Mouse (Mus musculus): ENCODE results near the gene Cmah. TPM values are rescaled to one million over a fixed set of nuclear protein-coding genes. Genes with fewer than 3 reads are reported as not detected.
"Not testable (repeated sequence)": the region's sequence is repeated elsewhere in the genome, so short reads cannot be mapped to it uniquely, and the experiment has no call there.

Gene Cmah
- total RNA-seq, 2 experiments from 2014 or later: 0.13 to 0.22 TPM

DNA sequence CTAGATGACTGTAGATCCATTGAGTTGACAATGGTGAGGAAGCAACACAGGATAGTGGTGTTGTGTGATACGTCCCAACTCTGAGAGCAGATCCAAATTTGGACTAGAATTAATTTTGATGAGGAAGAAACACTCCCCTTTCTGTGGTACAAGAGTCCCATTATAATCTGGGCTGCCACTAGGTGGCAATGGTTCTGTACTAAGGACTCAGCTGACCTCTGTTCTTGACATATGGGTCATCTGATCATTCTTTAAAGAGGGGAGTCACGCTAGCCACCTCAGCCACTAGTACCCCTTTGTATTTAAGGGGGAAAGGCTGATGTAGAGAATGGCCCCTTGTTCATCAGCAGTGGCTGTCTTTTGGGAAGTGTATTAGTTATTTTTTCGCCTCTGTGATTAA lies 10.7 kb downstream of the Cmah start:
- intact Hi-C loops (cut with DNase I): loop anchor here (5.0 kb wide), 1 partner anchor 349 kb away; no protein-coding TSS in a partner anchor
- DNase-seq (ENCODE audit: extremely low spot score in 1 of 2, low spot score in 2 of 2): no peak

DNA sequence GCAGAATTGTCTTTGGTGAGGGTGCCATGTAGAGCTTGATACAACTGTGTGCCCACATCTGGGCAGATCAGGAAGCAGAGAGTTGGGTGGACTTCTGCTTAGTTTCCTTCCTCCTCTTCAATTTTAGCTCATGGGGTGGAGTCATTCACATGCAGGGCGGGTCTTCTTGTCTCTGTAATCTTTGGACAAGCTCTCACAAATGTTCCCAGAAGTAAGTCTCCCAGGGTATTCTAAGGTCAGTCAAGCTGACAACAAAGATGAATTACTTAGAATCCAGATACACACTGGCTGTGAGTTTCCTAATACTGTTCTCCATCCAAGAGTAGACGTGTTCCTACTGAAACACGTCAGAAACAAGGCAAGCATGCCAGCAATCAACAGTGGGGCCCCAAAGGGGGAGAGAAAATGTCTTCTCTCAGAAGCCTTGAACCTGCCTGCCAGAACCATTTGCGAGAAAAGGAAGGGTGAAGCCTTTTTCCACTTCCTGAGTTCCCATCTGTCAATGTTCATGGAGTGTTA lies 11.2 kb downstream of the Cmah start:
- intact Hi-C loops (cut with DNase I): loop anchor here (5.0 kb wide), 1 partner anchor 349 kb away; no protein-coding TSS in a partner anchor
- no peak for DNase-seq (ENCODE audit: extremely low spot score in 1 of 2, low spot score in 2 of 2)

DNA sequence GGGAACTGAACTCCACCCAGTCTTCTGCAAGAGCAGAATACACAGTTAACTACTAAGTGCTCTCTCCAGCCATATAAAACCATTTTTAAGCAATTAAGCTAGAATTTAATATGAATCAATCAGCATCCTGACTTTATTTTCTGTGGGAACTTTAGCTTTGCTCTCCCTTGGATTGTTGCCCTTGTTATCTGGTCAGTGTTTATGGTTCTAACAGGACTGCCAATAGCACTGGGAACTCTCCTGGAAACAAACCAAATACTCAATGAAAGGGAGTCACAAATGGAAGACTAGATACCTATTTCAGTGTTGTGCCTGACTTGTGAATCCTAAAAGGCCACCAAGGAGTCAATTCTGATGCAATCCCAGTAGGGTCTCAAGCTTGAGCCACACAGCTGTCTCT lies 12.7 kb downstream of the Cmah start:
- no peak for DNase-seq (ENCODE audit: extremely low spot score in 1 of 2, low spot score in 2 of 2)
- intact Hi-C loops (cut with DNase I): loop anchor here (5.0 kb wide), 1 partner anchor 347 kb away; no protein-coding TSS in a partner anchor

DNA sequence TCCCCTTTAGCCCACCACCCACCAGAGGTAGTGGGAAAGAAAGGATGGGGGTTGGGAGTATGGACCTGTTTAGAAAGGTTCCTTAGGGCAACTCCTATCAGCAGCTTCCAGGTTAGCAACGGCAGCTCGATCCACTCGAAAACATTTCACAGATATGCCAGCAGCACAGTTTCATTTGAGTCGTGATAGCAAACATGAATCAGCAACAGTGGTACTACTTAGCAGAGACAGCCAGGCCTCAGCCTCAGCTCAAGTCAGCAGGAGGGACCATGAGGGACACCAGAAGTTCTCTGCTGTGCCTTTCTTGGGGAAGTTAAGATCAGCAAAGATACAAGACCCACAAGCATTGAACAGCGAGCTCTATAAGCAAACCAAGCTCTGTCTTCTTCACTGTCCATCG lies 13.3 kb downstream of the Cmah start:
- intact Hi-C loops (cut with DNase I): no loop called here
- DNase-seq (ENCODE audit: extremely low spot score in 1 of 2, low spot score in 2 of 2): no peak

DNA sequence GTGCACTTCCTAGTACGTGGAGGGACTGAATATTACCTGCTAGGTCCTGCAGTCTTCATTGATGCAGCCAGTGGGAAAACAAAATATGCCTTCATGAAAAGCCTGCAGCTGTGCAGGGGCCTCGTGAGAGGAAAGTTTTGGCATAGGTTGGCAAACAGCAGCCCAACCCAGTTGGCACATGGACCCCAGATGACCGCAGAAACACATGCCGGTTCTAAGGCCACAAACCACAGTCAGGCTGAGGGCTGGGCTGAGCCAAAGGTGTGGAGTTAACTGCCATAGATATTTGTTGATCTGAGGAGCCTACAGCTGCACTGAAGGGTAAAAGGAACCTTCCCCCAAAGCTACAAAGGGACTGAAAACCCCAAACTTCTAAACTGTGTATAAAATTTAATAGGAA lies 14.9 kb downstream of the Cmah start:
- DNase-seq (ENCODE audit: extremely low spot score in 1 of 2, low spot score in 2 of 2): no peak
- intact Hi-C loops (cut with DNase I): no loop called here

DNA sequence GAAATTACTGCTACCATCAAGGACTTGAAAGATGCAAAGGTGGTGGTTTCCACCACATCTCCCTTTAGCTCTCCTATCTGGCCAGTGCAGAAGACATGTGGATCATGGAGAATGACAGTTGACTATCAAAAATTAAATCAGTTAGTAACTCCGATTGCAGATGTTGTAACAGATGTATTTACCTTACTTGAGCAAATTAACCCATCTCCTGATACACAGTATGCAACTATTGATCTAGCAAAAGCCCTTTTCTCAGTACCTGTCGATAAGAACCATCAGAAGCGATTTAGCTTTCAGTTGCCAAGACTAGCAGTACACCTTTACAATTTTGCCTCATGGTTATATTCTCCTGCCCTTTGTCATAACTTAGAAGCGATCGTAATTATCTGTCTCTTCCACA lies 25.8 kb downstream of the Cmah start:
- intact Hi-C loops (cut with DNase I): no loop called here
- no peak for DNase-seq (ENCODE audit: extremely low spot score in 1 of 2, low spot score in 2 of 2)

DNA sequence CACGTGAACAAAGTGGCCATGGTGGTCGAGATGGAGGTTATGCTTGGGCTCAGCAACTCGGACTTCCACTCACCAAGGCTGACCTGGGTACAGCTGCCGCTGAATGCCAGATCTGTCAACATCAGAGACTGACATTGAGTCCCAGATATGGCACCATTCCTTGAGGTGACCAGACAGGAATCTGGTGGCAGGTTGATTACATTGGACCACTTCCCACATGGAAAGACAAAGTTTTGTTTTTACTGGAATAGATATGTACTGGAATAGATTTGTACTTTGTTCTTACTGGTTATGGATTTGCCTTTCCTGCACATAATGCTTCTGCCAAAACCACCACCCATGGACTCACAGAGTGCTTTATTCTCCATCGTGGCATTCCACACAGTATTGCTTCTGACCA lies 27.5 kb downstream of the Cmah start:
- DNase-seq (ENCODE audit: extremely low spot score in 1 of 2, low spot score in 2 of 2): no peak
- intact Hi-C loops (cut with DNase I): no loop called here

DNA sequence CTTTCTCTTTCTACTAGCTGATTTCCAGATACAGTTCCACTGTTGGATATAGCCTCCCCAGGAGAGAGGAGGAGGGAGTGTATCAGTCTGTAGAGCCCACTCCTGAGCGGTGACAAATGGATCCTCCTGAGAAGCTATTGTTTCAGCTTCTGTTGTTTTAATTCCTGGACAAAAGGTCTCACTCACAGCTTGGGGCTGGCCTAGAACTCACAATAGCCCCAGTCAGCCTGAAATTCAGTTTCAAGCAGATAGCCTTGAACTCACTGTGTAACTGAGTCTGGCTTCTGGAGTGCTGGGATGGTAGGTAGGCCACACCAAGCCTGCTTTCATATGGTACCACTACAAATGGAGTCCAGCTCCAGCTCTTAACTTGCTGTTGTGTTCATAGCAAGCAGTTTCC lies 32.0 kb downstream of the Cmah start:
- intact Hi-C loops (cut with DNase I): no loop called here
- no peak for DNase-seq (ENCODE audit: extremely low spot score in 1 of 2, low spot score in 2 of 2)

DNA sequence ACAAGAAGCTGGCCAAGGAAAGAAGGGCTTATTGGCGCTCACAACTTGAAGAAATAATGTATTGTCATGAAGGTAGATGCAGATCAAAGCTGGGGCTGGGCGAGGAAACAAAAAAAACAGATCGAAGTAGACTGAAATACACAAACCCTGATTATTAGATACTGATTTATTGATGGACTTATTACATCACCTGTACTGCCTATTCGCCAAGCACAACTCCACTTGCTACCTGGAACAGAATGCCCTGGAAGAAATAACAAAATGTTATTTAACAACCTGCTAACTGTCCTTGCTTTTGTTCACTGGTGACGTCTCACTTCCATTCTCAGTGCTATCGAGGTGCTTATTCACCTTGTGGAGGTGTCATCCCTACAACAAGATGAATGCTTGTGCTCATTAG lies 38.0 kb downstream of the Cmah start:
- intact Hi-C loops (cut with DNase I): no loop called here
- DNase-seq (ENCODE audit: extremely low spot score in 1 of 2, low spot score in 2 of 2): no peak

DNA sequence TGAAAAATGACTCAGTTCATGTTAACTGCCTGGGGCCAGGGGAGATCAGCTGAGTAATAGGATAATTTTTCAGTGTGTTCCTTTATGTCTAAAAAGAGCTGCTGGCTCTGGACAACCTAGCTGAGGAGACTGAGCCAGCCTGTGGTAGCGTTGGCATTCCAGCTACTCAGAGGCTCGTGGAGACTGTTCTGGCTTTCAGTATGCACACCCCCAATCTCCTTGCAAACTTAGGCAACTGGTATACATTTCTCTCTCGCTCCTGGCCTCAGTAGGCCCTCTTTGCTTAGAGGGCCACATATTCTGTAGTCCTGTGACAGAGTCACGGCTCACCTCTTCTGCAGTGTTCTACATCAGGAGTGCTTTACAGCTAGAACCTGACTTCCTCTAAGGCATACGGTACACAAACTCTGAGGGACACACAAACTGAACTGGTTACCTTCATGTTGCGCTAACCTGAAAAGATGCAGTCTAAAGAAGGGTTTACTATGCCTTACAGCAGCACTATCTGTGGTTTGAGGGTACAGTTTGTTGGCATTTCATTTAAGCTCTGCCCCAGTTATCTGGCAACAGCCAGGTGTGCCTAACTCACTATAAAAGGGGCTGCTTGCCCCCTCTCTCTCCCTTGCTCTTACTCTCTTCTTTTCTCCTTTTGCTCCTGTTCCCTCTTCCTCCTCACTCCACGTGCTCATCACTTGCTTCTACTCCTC lies 45.8 kb downstream of the Cmah start:
- no peak for DNase-seq (ENCODE audit: extremely low spot score in 1 of 2, low spot score in 2 of 2)
- intact Hi-C loops (cut with DNase I): no loop called here

DNA sequence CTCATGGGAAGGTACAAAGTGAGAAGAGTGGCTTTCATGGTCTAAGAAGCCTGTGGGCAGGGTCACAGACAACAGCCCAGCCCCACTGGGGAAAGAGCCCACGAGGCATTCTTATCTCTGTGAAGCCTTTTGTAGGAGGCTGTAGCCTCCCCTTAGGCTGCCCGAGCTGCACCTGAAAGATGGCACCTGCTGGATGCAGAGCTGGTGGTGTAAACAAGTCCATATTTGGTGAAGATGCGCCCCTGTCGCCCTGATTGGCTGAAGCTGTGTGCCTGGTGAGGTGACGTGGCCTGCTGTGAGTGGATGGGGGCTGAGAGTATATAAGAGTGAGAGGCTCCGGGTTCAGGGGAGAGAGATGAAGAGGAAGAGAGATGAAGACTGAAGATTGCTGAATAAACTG lies 47.4 kb downstream of the Cmah start:
- intact Hi-C loops (cut with DNase I); DNase-seq (ENCODE audit: extremely low spot score in 1 of 2, low spot score in 2 of 2): not testable (repeated sequence)

DNA sequence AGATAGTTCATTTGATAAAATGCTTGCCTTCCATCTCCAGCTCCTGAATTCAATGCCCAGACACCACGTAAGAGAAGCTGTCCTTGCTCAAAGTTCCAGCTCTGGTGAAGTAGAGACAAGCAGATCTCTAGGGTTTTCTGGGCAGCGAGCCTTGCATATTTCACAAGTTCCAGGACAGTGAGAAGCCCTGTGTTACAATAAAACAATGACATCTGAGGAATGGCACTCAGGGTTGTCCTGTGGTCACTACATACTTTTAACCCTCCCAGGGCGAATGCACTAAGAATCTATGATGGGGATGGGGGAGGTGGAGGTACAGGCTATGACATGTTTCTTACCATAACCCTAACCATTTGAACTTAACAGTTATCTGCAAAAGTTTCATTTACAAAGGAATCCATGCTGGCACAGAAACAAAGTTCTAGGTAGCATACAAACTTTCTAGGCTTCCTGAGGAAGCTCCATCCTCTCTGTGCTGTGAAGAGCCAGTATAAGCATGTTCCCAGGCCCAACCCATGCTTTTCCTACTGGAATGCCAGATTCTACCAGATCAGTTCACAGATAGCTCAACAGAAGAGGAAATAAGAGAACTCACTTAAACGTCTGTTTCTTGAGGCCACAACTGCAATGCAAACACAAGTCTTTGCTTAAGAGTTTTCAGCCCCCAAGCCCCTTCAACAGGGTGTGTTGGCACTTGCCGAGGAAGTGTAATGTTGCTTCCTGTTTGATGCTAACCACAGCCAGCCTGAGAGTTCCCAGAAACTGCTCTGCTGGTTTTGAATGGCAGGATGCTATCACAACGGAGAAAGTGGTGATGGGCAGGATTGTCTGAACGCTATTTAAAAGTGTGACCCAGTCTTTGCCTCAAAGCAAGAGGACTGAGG lies 48.4 kb downstream of the Cmah start:
- intact Hi-C loops (cut with DNase I): no loop called here
- no peak for DNase-seq (ENCODE audit: extremely low spot score in 1 of 2, low spot score in 2 of 2)

DNA sequence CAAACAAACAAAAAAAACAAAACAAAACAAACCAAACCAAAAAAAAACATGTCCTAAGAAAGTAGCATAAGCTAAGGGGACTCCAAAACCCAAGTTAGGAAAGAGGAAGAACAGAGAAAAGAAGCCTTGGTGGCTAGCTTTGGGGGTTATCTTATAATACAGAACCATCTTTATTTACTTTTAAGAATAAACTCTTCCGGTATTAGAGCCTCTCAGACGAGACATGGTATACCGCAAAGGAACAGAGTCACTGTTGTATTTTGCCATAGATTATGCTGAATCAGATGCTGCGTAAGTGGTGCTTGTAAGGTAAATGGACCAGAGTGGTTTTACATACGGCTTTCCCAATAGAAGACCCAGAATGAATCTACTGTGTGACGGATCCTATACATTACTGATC lies 53.5 kb downstream of the Cmah start:
- no peak for DNase-seq (ENCODE audit: extremely low spot score in 1 of 2, low spot score in 2 of 2)
- intact Hi-C loops (cut with DNase I): no loop called here

DNA sequence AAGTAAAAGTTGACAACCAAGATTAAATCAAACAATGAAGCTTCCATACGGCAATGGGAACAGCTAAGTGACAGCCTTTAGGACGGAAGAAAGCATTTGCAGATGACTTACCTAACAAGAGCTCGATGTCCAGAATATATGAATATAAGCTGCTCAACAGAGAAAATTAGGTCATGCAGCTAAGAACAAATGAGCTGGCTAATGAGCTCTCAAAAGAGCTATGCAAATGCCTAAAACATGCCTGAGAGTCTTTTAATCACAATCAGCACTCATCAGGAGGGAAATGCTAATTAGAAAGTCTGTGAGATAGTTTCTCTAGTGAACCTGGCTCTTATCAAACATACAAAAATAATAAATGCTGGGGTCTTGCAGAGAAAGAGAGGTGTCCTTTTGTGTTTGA lies 56.7 kb downstream of the Cmah start:
- intact Hi-C loops (cut with DNase I): no loop called here
- no peak for DNase-seq (ENCODE audit: extremely low spot score in 1 of 2, low spot score in 2 of 2)

DNA sequence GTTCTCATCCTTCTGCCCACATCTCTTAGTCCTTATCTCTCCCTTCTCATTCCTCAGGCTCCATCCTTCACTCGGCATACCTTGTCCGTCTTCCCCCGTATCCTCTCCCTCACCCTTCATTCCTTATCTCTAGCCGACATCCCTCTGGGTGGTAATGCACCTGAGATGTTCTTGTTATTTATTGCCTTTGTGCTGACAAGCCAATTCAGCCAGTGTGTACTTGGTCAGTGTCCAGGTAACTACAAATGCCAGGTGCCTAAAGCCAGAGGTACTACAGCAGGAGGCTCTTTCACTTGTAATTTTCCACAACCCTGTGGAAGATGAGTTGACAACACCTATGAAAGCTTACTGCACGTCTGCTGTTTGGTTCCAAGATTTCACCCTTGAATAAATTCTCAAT lies 64.7 kb downstream of the Cmah start:
- intact Hi-C loops (cut with DNase I): no loop called here
- DNase-seq (ENCODE audit: extremely low spot score in 1 of 2, low spot score in 2 of 2): no peak

DNA sequence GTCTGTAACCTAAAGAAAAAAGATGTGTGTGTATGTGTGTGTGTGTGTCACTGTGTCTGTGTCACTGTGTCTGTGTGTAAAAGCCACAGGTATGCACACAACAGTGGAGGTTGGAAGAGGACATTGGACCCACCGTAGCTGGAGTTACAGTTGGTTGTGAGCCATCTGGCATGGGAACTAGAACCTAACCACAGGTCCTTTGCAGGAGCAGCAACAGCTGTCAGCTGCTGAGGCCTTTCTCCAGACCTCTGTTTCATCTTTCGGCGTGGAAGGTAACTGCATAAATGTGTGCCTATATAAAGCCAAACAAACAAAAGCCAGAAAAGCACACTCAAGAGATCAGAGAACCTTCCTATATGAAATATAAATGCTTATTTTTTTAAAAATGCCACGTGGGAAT lies 65.5 kb downstream of the Cmah start:
- intact Hi-C loops (cut with DNase I): no loop called here
- no peak for DNase-seq (ENCODE audit: extremely low spot score in 1 of 2, low spot score in 2 of 2)

DNA sequence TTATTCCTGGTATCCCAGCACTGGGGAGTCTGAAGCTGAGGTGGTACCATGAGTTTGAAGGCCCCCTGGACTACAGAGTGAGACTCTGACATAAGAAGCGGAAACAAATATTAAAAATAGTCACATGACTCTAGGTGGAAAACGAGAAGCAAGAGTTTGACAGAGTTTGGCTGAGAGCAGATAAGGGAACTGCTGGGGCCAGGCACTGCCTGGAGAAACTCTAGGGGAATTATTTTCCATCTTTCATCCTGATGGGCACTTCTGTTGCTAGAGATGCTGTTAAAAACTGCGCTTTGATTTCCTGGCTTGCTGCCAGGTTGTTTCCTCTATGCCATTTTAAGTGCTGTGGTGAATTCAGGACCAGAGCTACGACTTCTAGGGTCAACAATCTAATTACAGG lies 65.9 kb downstream of the Cmah start:
- DNase-seq (ENCODE audit: extremely low spot score in 1 of 2, low spot score in 2 of 2): no peak
- intact Hi-C loops (cut with DNase I): no loop called here

DNA sequence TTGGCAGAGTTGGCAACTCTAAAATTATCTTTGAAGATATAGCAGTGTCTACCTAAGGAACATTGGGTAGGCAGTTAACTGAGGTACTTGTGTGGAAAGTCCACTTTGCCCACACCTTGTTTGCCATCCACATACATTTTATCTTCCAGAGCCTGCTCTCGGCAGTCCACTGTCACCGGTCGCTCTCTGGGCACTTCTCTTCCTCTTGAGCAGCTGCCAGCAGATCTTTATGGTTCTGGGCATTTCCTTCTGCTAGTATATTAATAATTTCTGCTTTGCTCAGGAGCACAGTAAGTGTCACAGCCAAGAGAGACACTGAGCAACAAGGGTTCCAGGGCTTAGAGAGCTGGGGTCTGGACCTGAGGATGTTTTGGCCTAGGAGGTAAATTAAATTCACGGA lies 68.6 kb downstream of the Cmah start:
- no peak for DNase-seq (ENCODE audit: extremely low spot score in 1 of 2, low spot score in 2 of 2)
- intact Hi-C loops (cut with DNase I): no loop called here

DNA sequence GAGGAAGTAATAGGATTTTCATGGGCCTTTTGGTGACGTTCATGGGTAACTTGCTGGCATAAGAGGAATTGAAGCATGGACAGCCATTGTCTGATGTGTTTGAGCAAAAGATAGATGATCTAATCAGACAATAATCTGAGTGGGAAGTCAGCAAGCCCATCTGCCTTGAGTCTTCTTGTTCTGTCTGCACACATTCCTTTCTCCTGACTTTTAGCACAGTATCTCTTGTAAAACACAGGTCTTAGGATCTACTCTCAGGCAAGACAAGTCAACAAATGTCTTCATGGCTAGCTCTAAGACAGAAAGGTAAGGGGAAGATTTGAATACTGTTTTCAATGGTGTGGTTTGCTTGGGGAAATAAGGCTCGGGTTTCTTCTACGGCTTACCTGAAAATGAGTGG lies 70.0 kb downstream of the Cmah start:
- intact Hi-C loops (cut with DNase I): no loop called here
- no peak for DNase-seq (ENCODE audit: extremely low spot score in 1 of 2, low spot score in 2 of 2)

DNA sequence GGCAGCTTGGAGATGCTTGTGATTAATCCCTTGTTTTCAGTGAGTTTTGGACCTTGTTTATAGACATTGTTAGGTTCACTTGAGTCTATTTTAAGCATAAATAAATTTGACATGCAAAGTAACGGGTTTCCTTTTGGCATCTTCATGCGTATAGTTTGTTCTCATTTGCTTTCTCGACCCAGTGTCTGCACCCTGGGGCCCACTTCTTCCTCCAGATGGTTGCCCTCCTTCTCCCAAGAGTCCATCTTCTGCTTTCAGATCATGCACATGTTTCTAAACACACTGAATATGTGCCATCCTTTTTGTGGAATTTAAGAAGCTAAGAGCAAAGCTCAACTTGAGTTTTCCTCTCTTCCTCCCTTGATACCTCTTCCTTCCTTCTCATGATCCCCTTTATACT lies 71.3 kb downstream of the Cmah start:
- no peak for DNase-seq (ENCODE audit: extremely low spot score in 1 of 2, low spot score in 2 of 2)
- intact Hi-C loops (cut with DNase I): no loop called here
